Mouse (Mus musculus) Patski (cell line): ENCODE measurements around the gene Gm11733. TPM values are rescaled to one million over a fixed set of nuclear protein-coding genes. Genes with fewer than 3 reads are reported as not detected.

ENCODE experiments used
- ATAC-seq: fragments of 100-300 bp; one replicate; pipeline ENCODE4 v1.8.0; 2021
- CTCF ChIA-PET: fragments of 350-600 bp; sonication (Branson Sonifier 250); formaldehyde crosslinking; loops from one replicate; lab custom pipeline; 2022; ENCODE audit warnings: inconsistent platforms; lab: Charles Lee
- POLR2A ChIA-PET: fragments of 350-600 bp; sonication (Branson Sonifier 250); formaldehyde crosslinking; loops from one replicate; lab custom pipeline; 2022; ENCODE audit warnings: antibody characterized with exemption, inconsistent platforms; lab: Charles Lee
- DNase-seq: peaks from one replicate; pipeline ENCODE4 v3.0.0-alpha.2; 2011; ENCODE audit warnings: low read depth, low spot score
- H3K27me3 ChIP-seq: fragments of 371-371 bp; one replicate; pipeline ENCODE4 v1.5.1; 2021
- CTCF ChIP-seq: fragments of 100-300 bp; IDR thresholded peaks from one replicate; pipeline ENCODE4 v1.5.1; 2021
- in situ Hi-C: fragments of 300-500 bp; cut with MboI; formaldehyde crosslinking; loops from 3 replicates; pipeline ENCODE4 v1.11.1; 2018; ENCODE audit warnings: low pct_unique_long_range_greater_than_20kb, mixed read lengths
- polyA plus RNA-seq: library from polyadenylated mRNA; unstranded; gene quantifications from one replicate; pipeline ENCODE4 v1.2.3, GENCODE M21; 2021

Gene Gm11733
- polyA plus RNA-seq, 1 experiment from 2014 or later = 0.03 TPM

- CTCF ChIA-PET = interaction anchor here (1.1 kb wide), 1 partner anchor 23 kb away, joined by 3 read pairs; no protein-coding TSS in a partner anchor
- DNase-seq (no peak), ATAC-seq (no peak)
- H3K27me3 ChIP-seq = no peaks in the 10 kb centered on the region
- POLR2A ChIA-PET = no interaction called here
- in situ Hi-C loops = no loop called here
- no peak for TF ChIP-seq CTCF
Measured at GRCm38 (mm10) chr11:117498137-117498511, 14.0 kb downstream of the Gm11733 start.

- no peaks in the 10 kb centered on the region for H3K27me3 ChIP-seq
- ChIA-PET CTCF (no interaction called here), POLR2A (no interaction called here)
- no peak for TF ChIP-seq CTCF
- ATAC-seq (no peak), DNase-seq (no peak)
- in situ Hi-C loops = no loop called here
Measured at GRCm38 (mm10) chr11:117508972-117509371, 24.8 kb downstream of the Gm11733 start.

GRCm38 (mm10) chr11:117515718-117516421 is 31.7 kb downstream of the Gm11733 start:
- H3K27me3 ChIP-seq = peaks cover 14% of the 10 kb centered on the region
- no peak for DNase-seq
- ATAC-seq = no peak
- TF ChIP-seq CTCF = no peak
- in situ Hi-C loops = no loop called here
- CTCF ChIA-PET = interaction anchor here (0.6 kb wide), 1 partner anchor 130 kb away, joined by 3 read pairs; no protein-coding TSS in a partner anchor
- POLR2A ChIA-PET = no interaction called here

- in situ Hi-C loops = no loop called here
- CTCF ChIA-PET = interaction anchor here (0.6 kb wide), 1 partner anchor 131 kb away, joined by 3 read pairs; no protein-coding TSS in a partner anchor
- ATAC-seq (no peak), DNase-seq (no peak)
- no peak for TF ChIP-seq CTCF
- POLR2A ChIA-PET = no interaction called here
- peaks cover 14% of the 10 kb centered on the region for H3K27me3 ChIP-seq
Measured at GRCm38 (mm10) chr11:117516422-117516796, 32.2 kb downstream of the Gm11733 start.

DNA sequence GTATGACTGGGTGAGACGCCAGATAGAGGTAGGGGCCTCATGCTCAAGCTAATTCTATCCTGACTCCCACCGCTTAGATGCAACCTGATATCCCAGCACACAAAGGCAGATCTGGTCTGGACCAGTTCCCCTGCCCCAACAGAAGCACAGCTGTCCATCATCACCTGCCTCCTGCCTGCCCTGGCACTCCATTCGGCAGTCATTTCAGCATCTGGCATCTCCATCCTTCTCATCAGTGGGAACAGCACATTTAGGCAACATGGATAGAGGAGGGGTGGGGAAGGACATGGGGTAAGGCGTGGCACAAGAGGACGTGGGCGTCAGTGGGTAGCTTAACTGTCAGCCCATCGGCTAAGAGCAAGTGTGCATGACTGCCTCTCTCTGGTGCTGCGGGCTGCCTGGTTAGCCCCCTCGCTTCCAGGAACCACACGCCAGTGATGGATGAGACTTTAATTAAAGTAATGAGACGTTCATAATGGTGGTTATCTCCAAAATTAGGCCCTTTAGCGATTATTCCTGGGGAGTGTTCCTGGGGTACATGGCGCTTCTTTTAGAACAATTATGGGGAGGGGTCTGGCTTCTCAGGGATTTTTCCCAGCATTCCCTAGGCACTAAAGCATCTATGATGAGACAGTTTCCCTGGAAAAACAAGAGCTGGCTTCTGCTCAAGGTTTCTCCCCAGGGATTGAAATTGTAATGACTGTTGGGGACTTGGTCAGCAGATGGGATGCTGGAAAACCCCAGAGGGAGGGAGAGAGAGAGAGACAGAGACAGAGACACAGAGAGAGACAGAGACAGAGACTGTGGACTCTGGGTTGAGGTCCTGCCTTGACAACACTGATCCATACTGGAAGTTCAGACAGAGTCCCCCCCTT is 38.0 kb downstream of the Gm11733 start:
- H3K27me3 ChIP-seq = peaks cover 14% of the 10 kb centered on the region
- no peak for TF ChIP-seq CTCF
- no peak for ATAC-seq
- ChIA-PET CTCF (no interaction called here), POLR2A (no interaction called here)
- in situ Hi-C loops = no loop called here
- no peak for DNase-seq

DNA sequence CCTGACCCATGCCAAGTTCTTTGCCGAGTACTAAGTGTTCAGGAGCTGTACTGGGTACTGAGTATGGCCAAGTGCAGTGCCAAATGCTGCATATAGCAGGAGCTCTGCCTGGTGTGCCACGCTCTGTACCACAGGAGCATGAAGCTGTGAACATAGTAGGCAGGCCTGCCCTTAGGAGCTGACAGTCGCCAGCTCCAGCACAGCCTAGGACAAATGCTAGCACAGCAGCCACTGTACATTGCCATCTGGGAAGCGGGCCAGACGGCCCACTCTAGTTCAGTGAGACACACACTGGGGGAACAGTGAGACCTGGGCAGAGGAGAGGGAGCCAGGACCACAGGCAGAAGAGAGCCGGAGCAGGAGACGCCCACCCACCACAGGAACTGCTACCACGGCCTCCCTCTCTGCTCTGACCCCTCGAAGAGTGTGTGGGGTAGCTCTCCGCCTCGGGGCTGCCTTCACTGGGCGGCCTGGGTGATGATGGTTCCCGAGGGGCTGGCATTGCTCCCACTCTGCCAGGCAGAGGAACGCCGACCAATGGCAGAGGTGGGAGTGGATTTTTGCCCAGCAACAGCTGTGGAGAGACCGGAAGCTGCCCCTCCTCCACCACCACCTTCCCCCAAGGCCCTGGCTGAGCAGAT is 38.8 kb downstream of the Gm11733 start:
- peaks cover 14% of the 10 kb centered on the region for H3K27me3 ChIP-seq
- ATAC-seq (no peak), DNase-seq (no peak)
- in situ Hi-C loops = no loop called here
- no peak for TF ChIP-seq CTCF
- CTCF ChIA-PET = no interaction called here
- POLR2A ChIA-PET = no interaction called here

DNA sequence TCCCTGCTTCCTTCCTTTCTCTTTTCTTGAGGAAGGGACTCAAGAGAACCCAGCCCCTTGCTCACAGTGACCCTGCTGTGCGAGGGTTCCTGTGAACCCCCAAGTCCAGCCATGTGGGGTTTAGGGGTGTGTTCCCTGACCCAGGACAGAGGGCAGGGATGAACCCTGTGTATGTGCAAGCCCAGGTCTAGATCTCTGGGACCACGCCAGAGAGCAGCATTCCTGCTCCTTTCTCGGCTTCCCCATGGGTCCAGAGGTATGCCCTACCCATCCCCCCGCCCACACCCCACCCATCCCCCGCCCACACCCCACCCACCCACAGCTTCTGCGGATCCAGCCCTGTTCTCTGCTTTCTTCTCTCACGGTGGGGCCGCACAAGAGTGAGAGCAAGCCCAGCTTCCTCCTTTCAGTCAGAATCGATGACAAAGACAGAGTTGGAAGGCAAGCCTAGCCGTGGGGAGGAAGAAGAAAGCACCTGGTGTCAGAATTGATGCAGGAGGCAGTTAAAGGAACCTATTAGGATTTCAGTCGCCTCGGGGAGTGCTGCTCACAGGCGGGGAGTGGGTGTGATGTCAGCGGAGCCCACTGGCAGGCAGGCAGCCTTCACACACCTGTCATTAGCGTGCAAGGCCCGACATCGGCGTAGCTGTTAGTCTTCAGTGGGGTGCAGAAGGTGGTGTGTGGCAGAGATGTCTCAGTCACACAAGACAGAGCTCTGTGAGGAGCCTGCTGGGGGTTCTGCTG is 41.6 kb downstream of the Gm11733 start:
- ATAC-seq = no peak
- ChIA-PET POLR2A (no interaction called here), CTCF (no interaction called here)
- DNase-seq = no peak
- TF ChIP-seq CTCF = no peak
- H3K27me3 ChIP-seq = no peaks in the 10 kb centered on the region
- in situ Hi-C loops = no loop called here

GRCm38 (mm10) chr11:117532374-117532773 is 48.2 kb downstream of the Gm11733 start:
- in situ Hi-C loops = no loop called here
- ChIA-PET POLR2A (no interaction called here), CTCF (no interaction called here)
- no peaks in the 10 kb centered on the region for H3K27me3 ChIP-seq
- no peak for TF ChIP-seq CTCF
- no peak for ATAC-seq
- no peak for DNase-seq

GRCm38 (mm10) chr11:117534912-117535311 is 50.7 kb downstream of the Gm11733 start:
- DNase-seq (peak; percentile 13), ATAC-seq (peak; percentile 24)
- no peak for TF ChIP-seq CTCF
- no peaks in the 10 kb centered on the region for H3K27me3 ChIP-seq
- CTCF ChIA-PET = no interaction called here
- in situ Hi-C loops = no loop called here
- POLR2A ChIA-PET = no interaction called here
